Mouse (Mus musculus) adrenal gland, postnatal 10 days (tissue): ENCODE data around the gene Hyal3. TPM values are rescaled to one million over a fixed set of nuclear protein-coding genes. Genes with fewer than 3 reads are reported as not detected.
"Not testable (repeated sequence)": the region's sequence is repeated elsewhere in the genome, so short reads cannot be mapped to it uniquely, and the experiment has no call there.

Source experiments
- DNase-seq: peaks from one replicate; pipeline ENCODE4 v3.0.0; 2021; ENCODE audit warnings: mixed read lengths
- total RNA-seq, 2 experiments: library from RNA; stranded (reverse); gene quantifications; 2 replicates each; pipeline ENCODE4 v1.2.3; 2021

Hyal3 gene
- total RNA-seq, 2 experiments from 2014 or later: 1.0 to 1.2 TPM

- no peak for DNase-seq
These were observed 30.0 kb upstream of the Hyal3 start for GRCm38 (mm10) chr9:107550491-107551116.

GRCm38 (mm10) chr9:107551117-107551889 lies 29.3 kb upstream of the Hyal3 start, which contains the start of gene Rassf1:
TSS of gene Rassf1 (plus strand) at chr9:107551555.
- peak; percentile 84 for DNase-seq

- no peak for DNase-seq
These were observed 28.7 kb upstream of the Hyal3 start for GRCm38 (mm10) chr9:107551890-107552355.

GRCm38 (mm10) chr9:107552690-107553393 lies 27.8 kb upstream of the Hyal3 start:
- no peak for DNase-seq

GRCm38 (mm10) chr9:107553541-107554318 lies 26.9 kb upstream of the Hyal3 start:
- DNase-seq: peak; percentile 61

GRCm38 (mm10) chr9:107554319-107554825 lies 26.2 kb upstream of the Hyal3 start:
- peak; percentile 96 for DNase-seq

GRCm38 (mm10) chr9:107555031-107555457 lies 25.6 kb upstream of the Hyal3 start:
- DNase-seq: peak; percentile 75

- DNase-seq: no peak
These were observed 24.9 kb upstream of the Hyal3 start for GRCm38 (mm10) chr9:107555701-107556100.

GRCm38 (mm10) chr9:107556346-107556745 lies 24.3 kb upstream of the Hyal3 start:
- DNase-seq: no peak

GRCm38 (mm10) chr9:107563029-107563581 lies 17.5 kb upstream of the Hyal3 start, which contains the start of gene Tusc2:
TSS of gene Tusc2 (plus strand) at chr9:107563255.
- peak; percentile 96 for DNase-seq

- not testable (repeated sequence) for DNase-seq
These were observed 15.1 kb upstream of the Hyal3 start for GRCm38 (mm10) chr9:107565556-107565955.

GRCm38 (mm10) chr9:107566041-107566709 lies 14.4 kb upstream of the Hyal3 start:
- peak; percentile 92 for DNase-seq

- peak; percentile 49 for DNase-seq
These were observed 13.8 kb upstream of the Hyal3 start for GRCm38 (mm10) chr9:107566855-107567254.

- peak; percentile 59 for DNase-seq
These were observed 12.8 kb upstream of the Hyal3 start, which contains the start of gene Hyal2 for GRCm38 (mm10) chr9:107567702-107568319. TSS of gene Hyal2 (plus strand) at chr9:107567945.

- peak; percentile 91 for DNase-seq
These were observed 12.0 kb upstream of the Hyal3 start for GRCm38 (mm10) chr9:107568331-107569261.

GRCm38 (mm10) chr9:107569270-107569669 lies 11.3 kb upstream of the Hyal3 start:
- no peak for DNase-seq

GRCm38 (mm10) chr9:107570016-107570415 lies 10.6 kb upstream of the Hyal3 start:
- DNase-seq: no peak

- DNase-seq: no peak
These were observed 9.8 kb upstream of the Hyal3 start for GRCm38 (mm10) chr9:107570845-107571244.
